Mouse (Mus musculus): Measurements from ENCODE around the gene Rspry1. TPM values are rescaled to one million over a fixed set of nuclear protein-coding genes. Genes with fewer than 3 reads are reported as not detected.

Gene Rspry1
- polyA plus RNA-seq, 1 experiment from 2014 or later: 33.3 TPM

- H3K27ac ChIP-seq (ENCODE audit: low read length): peak overlapping the region; percentile 17; the same call in 1 of the 2 replicates
- under 1% methylated on average over 35 of the region's 35 CpGs for WGBS
- peaks cover 11% of the 10 kb centered on the region for H3K4me1 ChIP-seq (ENCODE audit: control insufficient read depth, insufficient read depth, low read length)
- ATAC-seq (ENCODE audit: insufficient read depth, low FRiP score): peak; percentile 81
- H3K9me3 ChIP-seq (replicated peaks; ENCODE audit: control insufficient read depth, low read length): no peaks in the 10 kb centered on the region
- no peaks in the 10 kb centered on the region for H3K36me3 ChIP-seq (ENCODE audit: control insufficient read depth, insufficient read depth, low read length)
- H3K27me3 ChIP-seq (ENCODE audit: control insufficient read depth, insufficient read depth, low read length): no peaks in the 10 kb centered on the region
- H3K4me3 ChIP-seq (replicated peaks; ENCODE audit: low read length): peak overlapping the region; percentile 58
- H3K9ac ChIP-seq (ENCODE audit: low read length): peak overlapping the region; percentile 64
- H3K4me2 ChIP-seq (ENCODE audit: low read depth, low read length): peak overlapping the region; percentile 83
Measured at GRCm38 (mm10) chr8:94702844-94703813, 101.4 kb downstream of the Rspry1 start.

GRCm38 (mm10) chr8:94703972-94704668, 102.4 kb downstream of the Rspry1 start:
- Histone ChIP-seq H3K9ac (ENCODE audit: low read length) (peak overlapping the region; percentile 57), H3K4me3 (replicated peaks; ENCODE audit: low read length) (peak overlapping the region; percentile 58), H3K9me3 (replicated peaks; ENCODE audit: control insufficient read depth, low read length) (no peaks in the 10 kb centered on the region), H3K4me1 (ENCODE audit: control insufficient read depth, insufficient read depth, low read length) (peaks cover 11% of the 10 kb centered on the region), H3K4me2 (ENCODE audit: low read depth, low read length) (peak overlapping the region; percentile 83), H3K36me3 (ENCODE audit: control insufficient read depth, insufficient read depth, low read length) (no peaks in the 10 kb centered on the region), H3K27me3 (ENCODE audit: control insufficient read depth, insufficient read depth, low read length) (no peaks in the 10 kb centered on the region), H3K27ac (ENCODE audit: low read length) (no peak overlapping the region)
- under 1% methylated on average over 35 of the region's 35 CpGs for WGBS
- peak; percentile 91 for ATAC-seq (ENCODE audit: insufficient read depth, low FRiP score)

GRCm38 (mm10) chr8:94704669-94704984, 102.9 kb downstream of the Rspry1 start:
- Histone ChIP-seq H3K9ac (ENCODE audit: low read length) (peak overlapping the region; percentile 57), H3K4me2 (ENCODE audit: low read depth, low read length) (peak overlapping the region; percentile 83), H3K27me3 (ENCODE audit: control insufficient read depth, insufficient read depth, low read length) (no peaks in the 10 kb centered on the region), H3K4me3 (replicated peaks; ENCODE audit: low read length) (peak overlapping the region; percentile 49), H3K9me3 (replicated peaks; ENCODE audit: control insufficient read depth, low read length) (no peaks in the 10 kb centered on the region), H3K4me1 (ENCODE audit: control insufficient read depth, insufficient read depth, low read length) (peaks cover 11% of the 10 kb centered on the region), H3K36me3 (ENCODE audit: control insufficient read depth, insufficient read depth, low read length) (no peaks in the 10 kb centered on the region), H3K27ac (ENCODE audit: low read length) (no peak overlapping the region)
- no peak for ATAC-seq (ENCODE audit: insufficient read depth, low FRiP score)
- 16% methylated on average over 9 of the region's 9 CpGs for WGBS

- Histone ChIP-seq H3K4me2 (ENCODE audit: low read depth, low read length) (no peak overlapping the region), H3K9ac (ENCODE audit: low read length) (peak overlapping the region; percentile 10; the same call in 1 of the 2 replicates), H3K4me3 (replicated peaks; ENCODE audit: low read length) (no peak overlapping the region), H3K27me3 (ENCODE audit: control insufficient read depth, insufficient read depth, low read length) (no peaks in the 10 kb centered on the region), H3K36me3 (ENCODE audit: control insufficient read depth, insufficient read depth, low read length) (no peaks in the 10 kb centered on the region), H3K9me3 (replicated peaks; ENCODE audit: control insufficient read depth, low read length) (no peaks in the 10 kb centered on the region), H3K4me1 (ENCODE audit: control insufficient read depth, insufficient read depth, low read length) (peaks cover 11% of the 10 kb centered on the region), H3K27ac (ENCODE audit: low read length) (no peak overlapping the region)
- ATAC-seq (ENCODE audit: insufficient read depth, low FRiP score): no peak
- 71% methylated on average over 10 of the region's 10 CpGs for WGBS
Measured at GRCm38 (mm10) chr8:94705581-94706245, 104.0 kb downstream of the Rspry1 start.

- Histone ChIP-seq H3K4me2 (ENCODE audit: low read depth, low read length) (no peak overlapping the region), H3K4me1 (ENCODE audit: control insufficient read depth, insufficient read depth, low read length) (peaks cover 11% of the 10 kb centered on the region), H3K4me3 (replicated peaks; ENCODE audit: low read length) (no peak overlapping the region), H3K27me3 (ENCODE audit: control insufficient read depth, insufficient read depth, low read length) (no peaks in the 10 kb centered on the region), H3K27ac (ENCODE audit: low read length) (no peak overlapping the region), H3K36me3 (ENCODE audit: control insufficient read depth, insufficient read depth, low read length) (no peaks in the 10 kb centered on the region), H3K9ac (ENCODE audit: low read length) (no peak overlapping the region; the same call in 1 of the 2 replicates), H3K9me3 (replicated peaks; ENCODE audit: control insufficient read depth, low read length) (no peaks in the 10 kb centered on the region)
- no peak for ATAC-seq (ENCODE audit: insufficient read depth, low FRiP score)
- 61% methylated on average over 9 of the region's 9 CpGs for WGBS
Measured at GRCm38 (mm10) chr8:94706732-94707395, 105.1 kb downstream of the Rspry1 start.

Other genes starting within 250 kb of the Rspry1 start
- gene Herpud1, start 215.5 kb upstream of the Rspry1 start, polyA plus RNA-seq (2015; fragmentation: Nextera tagmentation; extraction: Ambion mirVana): 167 and 182 TPM in 2 replicates
- 0.28 and 0.45 TPM in 2 replicates for gene Nlrc5, start 167.6 kb upstream of the Rspry1 start, polyA plus RNA-seq (2015; fragmentation: Nextera tagmentation; extraction: Ambion mirVana)
- gene Cpne2, start 68.9 kb upstream of the Rspry1 start, polyA plus RNA-seq (2015; fragmentation: Nextera tagmentation; extraction: Ambion mirVana): 9.3 and 9.5 TPM in 2 replicates
- 58.4 and 58.6 TPM in 2 replicates for gene Fam192a, start 60 bp downstream of the Rspry1 start, polyA plus RNA-seq (2015; fragmentation: Nextera tagmentation; extraction: Ambion mirVana)
- 112 and 113 TPM in 2 replicates for gene Arl2bp, start 64.7 kb downstream of the Rspry1 start, polyA plus RNA-seq (2015; fragmentation: Nextera tagmentation; extraction: Ambion mirVana)
- gene Pllp, start 94.3 kb downstream of the Rspry1 start, polyA plus RNA-seq (2015; fragmentation: Nextera tagmentation; extraction: Ambion mirVana): 125 and 188 TPM in 2 replicates
- not detected in 2 replicates for gene Ccl22, start 143.7 kb downstream of the Rspry1 start, polyA plus RNA-seq (2015; fragmentation: Nextera tagmentation; extraction: Ambion mirVana)
- 11.6 and 16.4 TPM in 2 replicates for gene Cx3cl1, start 170.1 kb downstream of the Rspry1 start, polyA plus RNA-seq (2015; fragmentation: Nextera tagmentation; extraction: Ambion mirVana)
- gene Ccl17, start 208.5 kb downstream of the Rspry1 start, polyA plus RNA-seq (2015; fragmentation: Nextera tagmentation; extraction: Ambion mirVana): 0.30 TPM in 1 of 2 replicates, not detected in the other
- 84.6 and 94.3 TPM in 2 replicates for gene Coq9, start 236.4 kb downstream of the Rspry1 start, polyA plus RNA-seq (2015; fragmentation: Nextera tagmentation; extraction: Ambion mirVana)
- gene Ciapin1, start 236.4 kb downstream of the Rspry1 start, polyA plus RNA-seq (2015; fragmentation: Nextera tagmentation; extraction: Ambion mirVana): 78.3 and 84.7 TPM in 2 replicates